Mouse (Mus musculus) adrenal gland, adult 10 weeks (tissue): ENCODE measurements around the gene Olfr491. TPM values are rescaled to one million over a fixed set of nuclear protein-coding genes. Genes with fewer than 3 reads are reported as not detected.

Source experiments
- polyA plus RNA-seq: library from polyadenylated mRNA; stranded (reverse); fragments of 350-450 nt; fragmentation: Illumina TruSeq; extraction: RNeasy Lipid Tissue Mini Kit (QIAGEN cat#74804); gene quantifications from one replicate; pipeline ENCODE4 v1.2.3, GENCODE M21; 2014; ENCODE audit warnings: low read depth, low replicate concordance

The Olfr491 gene
- polyA plus RNA-seq: not detected

GRCm38 (mm10) chr7:108313151-108313550 is at the start of gene Olfr491:
TSS of gene Olfr491 (plus strand) at chr7:108313451.

DNA sequence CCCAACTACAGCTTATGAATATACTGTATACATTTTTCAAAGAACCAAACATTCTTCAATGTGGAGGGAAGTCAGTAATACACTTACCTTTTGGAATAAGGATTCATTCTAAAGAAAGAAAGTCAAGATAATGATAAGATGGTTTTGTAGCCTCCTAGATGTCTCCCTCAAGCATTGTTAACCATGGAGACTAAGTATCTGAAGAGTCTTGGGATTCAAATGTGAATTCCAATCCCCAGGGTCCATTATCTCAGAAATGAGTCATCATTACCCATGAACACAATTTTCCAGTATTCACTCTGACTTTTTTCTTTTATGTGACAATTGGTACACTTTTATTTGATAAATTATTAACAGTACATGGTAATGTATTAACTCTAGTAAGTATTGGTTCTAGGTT is 24.4 kb upstream of the Olfr491 start, which contains the start of gene Olfr490:
TSS of gene Olfr490 (minus strand) at position 101 of the 400 bp plus-strand sequence.

DNA sequence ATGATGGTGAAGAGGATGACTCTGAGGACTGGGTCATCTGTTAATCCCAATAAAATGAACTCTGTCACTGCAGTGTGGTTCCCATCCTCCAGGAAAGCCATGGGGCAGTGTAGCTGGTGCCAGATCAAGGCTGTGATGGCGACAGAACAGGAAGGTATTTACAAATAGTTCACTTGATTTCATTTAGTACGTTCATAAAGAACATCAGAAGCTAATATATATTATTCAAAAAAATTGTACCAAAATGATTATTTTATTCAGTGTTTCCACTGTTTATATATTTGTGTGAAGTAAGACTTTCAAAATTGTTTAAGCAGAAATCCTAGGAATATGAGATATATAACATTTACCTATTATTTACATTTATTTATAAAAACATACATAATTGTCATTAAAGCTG is 10.3 kb downstream of the Olfr491 start, which contains the start of gene Olfr492:
TSS of gene Olfr492 (minus strand) at position 101 of the 400 bp plus-strand sequence.

DNA sequence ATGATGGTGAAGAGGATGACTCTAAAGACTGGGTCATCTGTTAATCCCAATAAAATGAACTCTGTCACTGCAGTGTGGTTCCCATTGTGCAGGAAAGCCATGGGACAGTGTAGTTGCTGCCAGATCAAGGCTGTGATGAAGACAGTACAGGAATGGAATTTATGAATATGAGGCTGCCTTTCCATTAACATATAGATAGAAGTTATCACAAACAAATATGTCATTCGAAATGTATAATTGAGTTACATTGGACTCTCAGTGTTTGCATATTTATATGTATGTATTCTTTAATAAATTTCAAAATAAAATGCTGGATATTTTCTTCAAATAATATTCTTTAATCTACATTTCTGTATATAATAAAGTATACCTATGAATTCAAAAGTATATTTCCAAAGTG is 33.6 kb downstream of the Olfr491 start, which contains the start of gene Olfr493:
TSS of gene Olfr493 (minus strand) at position 101 of the 400 bp plus-strand sequence.

DNA sequence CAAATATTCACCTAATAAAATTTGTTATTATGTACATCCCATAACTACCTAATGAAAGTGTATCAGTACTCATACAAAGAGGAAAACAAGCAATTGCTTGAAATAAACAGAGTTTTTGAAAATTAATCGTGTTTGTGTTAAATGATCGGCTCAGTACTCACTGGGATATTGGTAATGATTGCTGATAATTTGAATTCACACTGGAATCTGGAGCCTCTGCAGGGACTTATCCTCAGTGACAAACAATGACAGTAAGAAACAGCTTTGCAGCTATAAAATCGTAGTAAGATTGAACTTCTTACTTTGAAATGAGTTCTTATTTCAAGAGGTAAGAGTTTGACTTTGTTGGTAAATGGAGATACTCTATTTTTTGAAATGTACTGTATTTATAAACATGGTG is 51.8 kb downstream of the Olfr491 start, which contains the start of gene Olfr494:
TSS of gene Olfr494 (plus strand) at position 301 of the 400 bp plus-strand sequence.

Other genes with a start within 250 kb of the Olfr491 start
- not detected for gene Olfr480, start 246.1 kb upstream of the Olfr491 start, polyA plus RNA-seq
- not detected for gene Olfr481, start 233.6 kb upstream of the Olfr491 start, polyA plus RNA-seq
- gene Olfr482, start 215.9 kb upstream of the Olfr491 start, polyA plus RNA-seq: not detected
- gene Olfr483, start 212.6 kb upstream of the Olfr491 start, polyA plus RNA-seq: not detected
- gene Olfr484, start 186.0 kb upstream of the Olfr491 start, polyA plus RNA-seq: not detected
- not detected for gene Olfr485, start 153.6 kb upstream of the Olfr491 start, polyA plus RNA-seq
- gene Olfr486, start 140.7 kb upstream of the Olfr491 start, polyA plus RNA-seq: not detected
- not detected for gene Olfr487, start 98.8 kb upstream of the Olfr491 start, polyA plus RNA-seq
- gene Olfr488, start 55.1 kb upstream of the Olfr491 start, polyA plus RNA-seq: not detected
- gene Olfr490, start 24.5 kb upstream of the Olfr491 start, polyA plus RNA-seq: not detected
- not detected for gene Olfr492, start 10.2 kb downstream of the Olfr491 start, polyA plus RNA-seq
- not detected for gene Olfr493, start 33.5 kb downstream of the Olfr491 start, polyA plus RNA-seq
- not detected for gene Olfr494, start 51.9 kb downstream of the Olfr491 start, polyA plus RNA-seq
- gene Olfr495, start 79.7 kb downstream of the Olfr491 start, polyA plus RNA-seq: not detected
- not detected for gene Olfr497, start 107.0 kb downstream of the Olfr491 start, polyA plus RNA-seq
- gene Olfr498, start 151.9 kb downstream of the Olfr491 start, polyA plus RNA-seq: not detected
- not detected for gene Olfr502, start 211.6 kb downstream of the Olfr491 start, polyA plus RNA-seq
- gene Olfr503, start 231.1 kb downstream of the Olfr491 start, polyA plus RNA-seq: not detected